Mouse (Mus musculus) E14TG2a.4 (cell line): ENCODE measurements around the gene Abcb8.

Experiments
- CTCF ChIP-seq: conservative IDR thresholded peaks from 2 replicates; pipeline ENCODE4 v1.5.1; 2014; ENCODE audit warnings: low read length
- POU5F1 ChIP-seq: IDR thresholded peaks from 2 replicates; pipeline ENCODE4 v1.6.1; 2014; ENCODE audit warnings: low read length, borderline replicate concordance

GRCm38 (mm10) chr5:24427285-24427633 lies 33.8 kb downstream of the Abcb8 start:
- TF ChIP-seq CTCF: no peak
- no peak for TF ChIP-seq POU5F1
